Mouse (Mus musculus) hindbrain, embryonic 11.5 days (tissue): ENCODE data around the gene Trappc1. TPM values are rescaled to one million over a fixed set of nuclear protein-coding genes. Genes with fewer than 3 reads are reported as not detected.
A peak's percentile ranks its signal among the peaks of the same experiment; 100 is the strongest.

ENCODE experiments used
- ATAC-seq: fragments of 200-750 bp; cut with Nextera tagmentation; 2 replicates; pipeline ENCODE4 v1.8.0; 2017; ENCODE audit warnings: mild to moderate bottlenecking, moderate TSS enrichment, moderate library complexity; ENCODE audit not compliant: low FRiP score
- DNase-seq: peaks from one replicate; pipeline ENCODE4 v3.0.0-alpha.2; 2015; ENCODE audit warnings: low spot score
- H3K27ac ChIP-seq: fragments of 300-500 bp; sonication (generic); 2 replicates; pipeline ENCODE4 v1.5.1; 2014; ENCODE audit warnings: mild to moderate bottlenecking, low read depth, low read length
- H3K27me3 ChIP-seq: fragments of 300-500 bp; sonication (generic); 2 replicates; pipeline ENCODE4 v1.6.1; 2014; ENCODE audit warnings: mild to moderate bottlenecking, low read length, moderate library complexity, mixed read lengths; ENCODE audit not compliant: control insufficient read depth, insufficient read depth
- H3K36me3 ChIP-seq: fragments of 300-500 bp; sonication (generic); 2 replicates; pipeline ENCODE4 v1.6.1; 2014; ENCODE audit warnings: mild to moderate bottlenecking, low read length, moderate library complexity, mixed read lengths; ENCODE audit not compliant: control insufficient read depth, insufficient read depth
- H3K4me1 ChIP-seq: fragments of 300-500 bp; sonication (generic); replicated peaks from 2 replicates; pipeline ENCODE4 v1.6.1; 2014; ENCODE audit warnings: low read length, mixed read lengths; ENCODE audit not compliant: control insufficient read depth, insufficient read depth
- H3K4me2 ChIP-seq: fragments of 300-500 bp; sonication (generic); replicated peaks from 2 replicates; pipeline ENCODE4 v1.6.1; 2014; ENCODE audit warnings: mild to moderate bottlenecking, low read depth, low read length
- H3K4me3 ChIP-seq: fragments of 300-500 bp; sonication (generic); 2 replicates; pipeline ENCODE4 v1.5.1; 2014; ENCODE audit warnings: low read depth, low read length
- H3K9ac ChIP-seq: fragments of 300-500 bp; sonication (generic); 2 replicates; pipeline ENCODE4 v1.6.1; 2014; ENCODE audit warnings: low read depth, low read length
- H3K9me3 ChIP-seq: fragments of 300-500 bp; sonication (generic); 2 replicates; pipeline ENCODE4 v1.6.1; 2016; ENCODE audit warnings: low read length; ENCODE audit not compliant: control insufficient read depth
- WGBS: fragments of 180-500 bp; shearing (Covaris S2); extraction: QIAGEN DNeasy Blood & Tissue Kit; methylation state at CpG from one replicate; pipeline ENCODE4 v1.1.7; 2014; 5-methylcytosine and 5-hydroxymethylcytosine counted together
- polyA plus RNA-seq: library from polyadenylated mRNA; unstranded; fragments of >200 nt; fragmentation: Nextera tagmentation; extraction: Ambion mirVana; gene quantifications from 2 replicates; pipeline ENCODE4 v1.2.1, GENCODE M21; 2014

Trappc1 gene
- polyA plus RNA-seq, 1 experiment from 2014 or later, result 209 TPM

DNA sequence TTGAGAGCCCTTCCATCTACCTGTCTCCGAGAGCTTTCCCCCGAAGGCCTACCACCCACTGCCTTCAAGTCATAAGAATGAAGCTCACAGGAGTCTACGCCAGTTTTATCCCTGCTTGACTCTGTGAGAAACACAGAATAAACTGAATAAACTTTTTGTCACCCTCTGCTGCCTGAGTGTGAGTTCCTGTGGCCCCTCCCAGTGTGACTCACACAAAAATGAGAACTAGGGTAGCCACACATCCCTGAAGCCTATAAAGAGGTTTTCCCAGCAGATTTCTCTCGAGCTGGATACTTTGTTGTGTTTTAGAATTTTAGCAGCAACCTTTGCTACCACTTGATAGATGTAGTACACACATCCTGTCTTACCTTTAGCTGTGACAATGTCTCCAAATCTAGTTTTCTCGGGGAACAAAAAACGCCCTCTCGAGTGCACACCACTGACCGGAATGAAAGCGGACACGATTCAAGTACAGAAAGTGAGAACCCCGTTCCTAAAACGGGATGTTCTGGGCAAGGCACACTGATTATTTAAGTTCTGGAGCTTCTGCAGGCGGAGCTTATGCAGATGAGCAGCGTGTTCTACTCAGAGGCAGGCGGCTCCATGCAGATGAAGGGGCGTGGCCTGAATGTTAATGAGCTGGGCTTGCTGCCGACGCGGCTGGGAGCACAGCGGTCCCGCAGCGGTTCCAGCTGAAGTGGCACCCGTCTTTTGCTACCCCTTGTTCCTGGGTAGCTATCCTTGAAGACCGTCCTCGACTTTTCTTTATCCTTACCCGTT, 2.0 kb downstream of the Trappc1 start, which contains the start of gene Kcnab3:
Gene Kcnab3 (plus strand): TSS at position 631 of the 780 bp plus-strand sequence.
- H3K27ac ChIP-seq, result no peak within 1 kb of the TSS
- peak; percentile 60; the same call in 1 of the 2 replicates for ATAC-seq
- H3K9ac ChIP-seq, result peak within 1 kb of the TSS; percentile 62
- peak within 1 kb of the TSS; percentile 46 for H3K4me3 ChIP-seq
- H3K27me3 ChIP-seq, result peaks cover 13% of the 10 kb centered on the region
- H3K36me3 ChIP-seq, result no peaks in the 10 kb centered on the region
- peak; percentile 89 for DNase-seq
- H3K9me3 ChIP-seq, result no peaks in the 10 kb centered on the region
- H3K4me2 ChIP-seq, result peak within 1 kb of the TSS; percentile 93
- 12% methylated on average over 26 of the region's 26 CpGs for WGBS
- peaks cover 10% of the 10 kb centered on the region for H3K4me1 ChIP-seq

DNA sequence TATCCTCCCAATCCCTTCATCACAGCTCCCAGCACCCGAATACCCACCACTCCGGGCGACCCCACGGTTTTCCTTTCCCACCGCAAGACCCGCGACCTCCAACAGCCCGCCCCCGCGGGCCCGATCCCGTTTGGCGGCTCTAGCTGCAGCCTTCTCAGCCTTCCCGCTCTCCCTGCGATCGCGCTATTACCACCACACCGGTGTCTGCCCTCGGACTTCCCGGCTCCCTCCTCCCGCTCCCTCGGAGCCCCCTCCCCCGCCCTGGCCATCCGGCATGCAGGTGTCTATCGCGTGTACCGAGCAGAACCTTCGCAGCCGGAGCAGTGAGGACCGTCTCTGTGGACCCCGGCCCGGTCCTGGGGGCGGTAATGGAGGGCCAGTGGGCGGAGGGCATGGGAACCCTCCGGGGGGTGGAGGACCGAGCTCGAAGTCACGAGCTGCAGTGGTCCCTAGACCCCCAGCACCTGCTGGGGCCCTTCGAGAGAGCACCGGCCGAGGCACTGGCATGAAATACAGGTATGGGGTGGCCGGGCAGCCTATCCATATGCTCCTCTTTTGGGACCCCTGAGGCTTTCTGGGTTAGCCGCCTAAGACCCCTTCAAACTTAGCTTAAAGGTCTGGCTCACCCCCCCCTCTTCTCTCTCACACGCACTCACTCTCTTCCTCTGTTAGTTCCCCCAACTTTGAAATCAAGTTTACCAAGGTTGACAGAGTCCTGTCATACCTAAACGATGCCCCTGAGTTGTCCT, 2.8 kb downstream of the Trappc1 start:
- peak; percentile 38; the same call in 1 of the 2 replicates for ATAC-seq
- DNase-seq, result no peak
- H3K4me3 ChIP-seq, result peak overlapping the region; percentile 46
- peak overlapping the region; percentile 93 for H3K4me2 ChIP-seq
- no peaks in the 10 kb centered on the region for H3K36me3 ChIP-seq
- no peaks in the 10 kb centered on the region for H3K9me3 ChIP-seq
- peaks cover 12% of the 10 kb centered on the region for H3K4me1 ChIP-seq
- peak overlapping the region; percentile 62 for H3K9ac ChIP-seq
- H3K27me3 ChIP-seq, result peaks cover 13% of the 10 kb centered on the region
- 1% methylated on average over 44 of the region's 45 CpGs for WGBS
- H3K27ac ChIP-seq, result no peak overlapping the region

- H3K4me3 ChIP-seq, result peak overlapping the region; percentile 46; the same call in 1 of the 2 replicates
- peaks cover 13% of the 10 kb centered on the region for H3K27me3 ChIP-seq
- H3K4me1 ChIP-seq, result peaks cover 10% of the 10 kb centered on the region
- DNase-seq, result no peak
- no peak overlapping the region for H3K9ac ChIP-seq
- no peaks in the 10 kb centered on the region for H3K36me3 ChIP-seq
- no peak overlapping the region for H3K27ac ChIP-seq
- H3K9me3 ChIP-seq, result no peaks in the 10 kb centered on the region
- no peak for ATAC-seq
- H3K4me2 ChIP-seq, result peak overlapping the region; percentile 93; the same call in 1 of the 2 replicates
- 7% methylated on average over 9 of the region's 9 CpGs for WGBS
Observed at GRCm38 (mm10) chr11:69327157-69327442, 3.3 kb downstream of the Trappc1 start.

DNA sequence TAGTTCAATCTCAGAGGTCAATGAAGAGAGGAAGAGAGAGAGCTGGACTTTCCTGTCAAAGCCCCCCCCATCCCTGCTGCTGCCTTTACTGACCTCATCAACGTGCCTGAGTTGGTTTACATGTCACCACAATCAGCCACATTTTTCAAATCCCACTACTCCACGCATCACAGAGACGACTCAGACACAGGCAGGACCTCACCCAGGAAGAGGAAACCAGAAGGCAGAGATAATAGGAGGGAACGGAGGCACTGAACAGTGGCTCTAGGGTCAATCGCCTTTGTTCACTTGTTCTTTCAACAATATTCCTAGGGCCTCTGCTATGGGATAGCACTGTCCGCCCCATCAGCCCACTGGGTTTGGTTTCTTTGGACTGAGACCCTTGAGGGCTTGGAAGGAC, 3.9 kb downstream of the Trappc1 start:
- WGBS, result 41% methylated on average over 6 of the region's 6 CpGs
- Histone ChIP-seq H3K9ac (no peak overlapping the region), H3K4me1 (peaks cover 9% of the 10 kb centered on the region), H3K27ac (no peak overlapping the region), H3K9me3 (no peaks in the 10 kb centered on the region), H3K4me3 (no peak overlapping the region), H3K27me3 (peaks cover 13% of the 10 kb centered on the region), H3K36me3 (no peaks in the 10 kb centered on the region), H3K4me2 (no peak overlapping the region)
- ATAC-seq, result no peak
- DNase-seq, result no peak

DNA sequence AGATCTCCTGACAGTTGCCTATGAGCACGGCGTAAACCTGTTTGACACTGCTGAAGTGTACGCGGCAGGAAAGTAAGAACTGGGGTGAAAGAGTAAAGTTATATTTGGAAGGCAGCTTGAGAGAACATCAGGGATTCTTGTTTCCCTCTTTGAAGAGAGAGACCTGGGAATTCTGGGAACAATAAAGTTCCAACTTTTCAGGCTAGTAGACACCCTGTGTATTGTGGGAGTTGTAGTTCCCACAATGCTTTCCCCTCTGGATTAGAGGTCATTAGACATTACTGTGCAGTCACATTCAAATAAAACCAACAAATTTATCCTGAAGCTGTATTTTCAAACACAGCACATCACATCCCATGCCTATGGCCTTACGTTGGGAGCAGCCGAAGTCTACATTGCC, 4.7 kb downstream of the Trappc1 start:
- Histone ChIP-seq H3K36me3 (no peaks in the 10 kb centered on the region), H3K4me1 (peaks cover 9% of the 10 kb centered on the region), H3K4me2 (no peak overlapping the region), H3K4me3 (no peak overlapping the region), H3K9ac (no peak overlapping the region), H3K27me3 (peaks cover 13% of the 10 kb centered on the region), H3K9me3 (no peaks in the 10 kb centered on the region), H3K27ac (no peak overlapping the region)
- DNase-seq, result no peak
- 96% methylated on average over 6 of the region's 6 CpGs for WGBS
- ATAC-seq, result no peak

GRCm38 (mm10) chr11:69331152-69331551, 7.4 kb downstream of the Trappc1 start:
- ATAC-seq (no peak), DNase-seq (no peak)
- Histone ChIP-seq H3K4me1 (peaks cover 9% of the 10 kb centered on the region), H3K36me3 (no peaks in the 10 kb centered on the region), H3K9ac (peak overlapping the region; percentile 34), H3K4me3 (no peak overlapping the region), H3K27me3 (peaks cover 13% of the 10 kb centered on the region), H3K9me3 (no peaks in the 10 kb centered on the region), H3K27ac (no peak overlapping the region), H3K4me2 (no peak overlapping the region)
- 88% methylated on average over 6 of the region's 6 CpGs for WGBS

DNA sequence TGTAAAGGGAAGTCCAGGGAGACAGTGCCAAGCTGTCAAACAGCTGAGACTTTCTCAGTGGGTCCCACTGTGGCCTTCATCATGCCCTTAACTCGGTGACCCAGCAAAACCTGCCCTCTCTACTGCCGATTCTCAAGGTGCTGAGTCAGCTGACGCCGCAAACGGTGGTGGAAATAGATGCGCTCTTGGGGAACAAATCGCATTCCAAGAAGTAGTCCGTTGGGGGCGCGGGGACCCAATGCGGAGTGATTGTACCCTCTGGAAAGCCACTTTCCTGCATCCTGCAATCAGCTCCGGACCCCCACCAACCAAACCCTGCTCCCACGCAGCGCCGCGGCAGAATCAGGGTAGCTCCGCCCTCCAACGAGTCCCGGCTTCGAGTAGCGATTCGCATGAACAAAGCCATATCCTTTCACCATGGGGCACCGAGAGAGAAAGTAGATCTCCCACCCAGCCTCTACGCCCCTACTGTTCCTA, 8.2 kb downstream of the Trappc1 start:
- no peaks in the 10 kb centered on the region for H3K36me3 ChIP-seq
- no peaks in the 10 kb centered on the region for H3K9me3 ChIP-seq
- H3K9ac ChIP-seq, result peak overlapping the region; percentile 34
- H3K27me3 ChIP-seq, result peaks cover 6% of the 10 kb centered on the region
- 3% methylated on average over 24 of the region's 24 CpGs for WGBS
- ATAC-seq, result peak; percentile 51; the same call in 1 of the 2 replicates
- peak overlapping the region; percentile 27 for H3K4me3 ChIP-seq
- peak overlapping the region; percentile 36 for H3K4me2 ChIP-seq
- peak overlapping the region; percentile 34; the same call in 1 of the 2 replicates for H3K27ac ChIP-seq
- DNase-seq, result peak; percentile 86
- peaks cover 2% of the 10 kb centered on the region for H3K4me1 ChIP-seq

DNA sequence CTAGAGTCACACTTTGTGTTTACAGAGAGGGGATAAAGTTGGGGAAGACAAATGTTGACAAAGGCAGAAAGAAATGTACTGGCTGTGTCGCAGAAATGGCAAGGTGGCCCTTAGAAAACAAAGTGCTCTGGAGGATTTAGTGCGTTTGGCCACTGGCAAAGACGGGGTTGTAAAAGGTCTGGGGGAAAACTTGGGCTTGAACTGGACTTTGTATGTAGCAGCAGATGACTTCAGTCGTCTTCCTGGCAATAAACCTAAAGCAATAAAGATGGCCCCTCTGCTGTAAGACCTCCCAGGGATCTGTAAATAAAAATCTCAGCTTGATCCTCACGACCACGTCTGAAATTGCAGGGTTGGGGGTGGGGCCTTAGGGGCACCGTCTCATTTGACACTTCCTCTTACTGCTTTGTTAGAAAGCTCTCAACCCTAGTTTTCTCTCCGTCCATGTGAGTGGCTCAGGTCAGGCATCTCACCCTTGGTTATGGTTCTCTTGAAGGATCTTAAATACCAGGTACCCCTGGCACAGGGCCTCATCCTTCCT, 9.0 kb downstream of the Trappc1 start:
- Histone ChIP-seq H3K9ac (peak overlapping the region; percentile 34), H3K27ac (no peak overlapping the region)

More for the DNA sequence above, 9.0 kb downstream of the Trappc1 start:
- Histone ChIP-seq H3K9me3 (no peaks in the 10 kb centered on the region), H3K4me1 (peaks cover 2% of the 10 kb centered on the region), H3K36me3 (no peaks in the 10 kb centered on the region), H3K4me2 (no peak overlapping the region), H3K4me3 (no peak overlapping the region; the same call in 1 of the 2 replicates), H3K27me3 (no peaks in the 10 kb centered on the region; the same call in 1 of the 2 replicates)
- no peak for DNase-seq
- no peak for ATAC-seq
- 37% methylated on average over 8 of the region's 8 CpGs for WGBS
